Mouse (Mus musculus) layer of hippocampus, postnatal 14 days (tissue): ENCODE measurements at regions not wholly inside any gene's neighbourhood (a gene's known extent, or its start where the extent isn't known, plus 50 kb on each side); places are given as distances from the start of the nearest gene placed in this dataset.

Experiments used
- DNase-seq, 2 experiments: peaks; one replicate each; pipeline ENCODE4 v3.0.0; 2021 to 2022; ENCODE audit warnings: low spot score in 2 of 2, mixed read lengths in 1 of 2

GRCm38 (mm10) chr5:103374162-103374561, 50.8 kb upstream of the Ptpn13 start:
- DNase-seq: no peak

DNA sequence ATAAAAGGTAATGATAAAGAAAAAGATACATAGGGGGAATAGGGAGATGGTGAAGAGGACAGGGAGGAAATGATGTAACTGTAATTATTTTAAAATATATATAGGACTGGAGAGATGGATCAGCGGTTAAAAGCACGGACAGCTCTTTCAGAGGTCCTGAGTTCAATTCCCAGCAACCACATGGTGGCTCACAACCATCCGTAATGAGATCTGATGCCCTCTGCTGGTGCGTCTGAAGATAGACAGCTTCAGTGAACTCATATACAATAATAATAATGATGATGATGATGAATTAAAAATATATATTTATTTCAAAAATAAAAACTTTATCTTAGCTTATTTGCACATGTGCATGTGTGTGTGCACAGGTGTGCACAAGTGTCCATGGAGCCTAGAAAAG, 51.9 kb upstream of the Ptpn13 start:
- no peak for DNase-seq

- DNase-seq: no peak
These were observed 54.5 kb upstream of the Ptpn13 start for GRCm38 (mm10) chr5:103370456-103370855.

- DNase-seq: no peak
These were observed 56.0 kb upstream of the Ptpn13 start for GRCm38 (mm10) chr5:103368993-103369392.

DNA sequence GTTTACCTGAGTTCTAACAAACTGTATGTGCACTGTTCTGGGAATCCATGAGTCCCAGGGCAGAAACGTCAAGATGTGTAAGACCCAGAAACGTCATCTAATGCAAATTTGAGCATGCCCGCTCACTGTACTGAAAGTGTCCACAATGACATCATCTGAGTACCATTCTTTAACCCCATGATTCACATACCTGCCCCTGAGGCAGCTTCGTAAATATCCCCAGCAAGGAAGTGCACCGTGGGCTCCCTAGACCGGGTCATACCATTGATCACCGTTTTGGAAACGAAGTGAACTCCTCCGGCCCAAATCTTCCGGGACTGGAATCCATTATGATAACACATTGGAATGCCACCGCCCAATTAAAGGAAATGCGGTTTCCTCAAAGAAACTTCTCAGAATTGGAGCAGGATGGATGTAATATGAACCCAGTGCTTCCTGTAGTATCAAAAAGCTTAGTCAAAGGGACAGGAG, 57.8 kb upstream of the Ptpn13 start:
- DNase-seq: no peak

GRCm38 (mm10) chr5:103365700-103366448, 59.1 kb upstream of the Ptpn13 start:
- DNase-seq: no peak

GRCm38 (mm10) chr5:103364791-103365699, 59.9 kb upstream of the Ptpn13 start:
- DNase-seq: no peak

- no peak for DNase-seq
These were observed 64.2 kb upstream of the Ptpn13 start for GRCm38 (mm10) chr5:103360775-103361247.

GRCm38 (mm10) chr5:103360360-103360759, 64.6 kb upstream of the Ptpn13 start:
- DNase-seq: no peak

GRCm38 (mm10) chr5:103357558-103357957, 67.4 kb upstream of the Ptpn13 start:
- no peak for DNase-seq

DNA sequence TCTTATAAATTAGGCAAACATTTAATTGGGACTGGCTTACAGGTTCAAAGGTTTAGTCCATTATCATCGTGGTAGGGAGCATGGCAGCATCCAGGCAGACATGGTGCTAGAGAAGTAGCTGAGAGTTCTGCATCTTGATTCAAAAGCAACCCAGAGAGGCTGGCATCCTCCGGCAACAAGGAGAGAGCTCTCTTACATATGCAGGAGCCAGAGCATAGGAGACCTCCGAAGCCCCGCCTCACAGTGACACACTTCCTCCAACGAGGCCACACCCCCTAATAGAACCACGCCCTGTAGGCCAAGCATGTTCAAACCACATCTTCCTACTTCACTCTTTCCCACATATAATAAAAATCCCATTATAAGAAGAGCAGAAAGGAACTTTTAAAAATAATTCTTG, 68.5 kb upstream of the Ptpn13 start:
- DNase-seq: no peak

DNA sequence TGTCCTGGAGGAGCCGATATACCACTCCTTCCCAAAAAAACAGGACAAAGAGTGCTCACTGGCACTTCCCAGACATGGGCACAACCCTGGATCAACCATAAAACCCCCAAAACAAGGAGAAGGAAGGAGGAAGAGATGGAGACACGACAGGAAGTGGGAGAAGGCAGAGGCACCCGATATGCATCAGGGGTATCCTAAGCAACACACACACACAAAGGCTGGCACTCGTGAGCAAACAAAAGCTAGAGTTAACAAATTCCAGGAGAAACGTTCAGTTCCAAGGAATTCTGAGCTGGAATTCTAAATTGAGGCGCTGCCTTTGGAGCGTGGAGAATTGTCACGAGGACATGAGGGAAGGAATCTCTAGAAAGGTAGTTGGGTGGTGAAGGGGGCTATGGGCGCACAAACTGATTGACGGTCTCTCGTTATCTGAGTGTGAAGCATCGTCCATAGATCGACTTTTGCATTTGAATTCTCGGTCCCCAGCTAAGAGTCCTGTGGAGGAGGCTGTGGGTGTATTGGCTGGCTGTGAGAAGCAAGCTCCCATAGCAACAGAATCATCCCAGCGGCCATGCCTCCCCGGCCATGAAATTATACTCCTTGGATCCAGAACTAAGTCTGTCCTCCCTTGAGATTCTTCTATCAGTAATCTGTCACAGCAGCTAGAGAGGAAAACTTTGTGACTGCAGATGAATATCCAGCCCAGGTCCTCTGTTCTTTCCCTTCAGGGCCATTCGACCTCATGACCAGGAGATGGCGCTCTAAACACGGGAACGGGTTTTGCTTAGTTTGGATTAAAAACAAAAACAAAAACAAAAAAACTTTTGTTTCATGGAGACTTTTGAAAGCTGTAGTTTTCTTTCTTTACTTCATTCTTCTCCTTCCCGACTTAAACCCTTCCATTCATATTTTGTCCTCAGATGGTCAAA, 69.4 kb upstream of the Ptpn13 start:
- peak; percentile 57 to 77 for DNase-seq

GRCm38 (mm10) chr5:103343869-103344268, 81.1 kb upstream of the Ptpn13 start:
- DNase-seq: peak in 1 of 2 experiments; percentile 53

GRCm38 (mm10) chr5:103341456-103341855, 83.5 kb upstream of the Ptpn13 start:
- DNase-seq: no peak

GRCm38 (mm10) chr5:103340626-103341025, 84.4 kb upstream of the Ptpn13 start:
- no peak for DNase-seq

GRCm38 (mm10) chr5:103336689-103337490, 88.1 kb upstream of the Ptpn13 start:
- no peak for DNase-seq

DNA sequence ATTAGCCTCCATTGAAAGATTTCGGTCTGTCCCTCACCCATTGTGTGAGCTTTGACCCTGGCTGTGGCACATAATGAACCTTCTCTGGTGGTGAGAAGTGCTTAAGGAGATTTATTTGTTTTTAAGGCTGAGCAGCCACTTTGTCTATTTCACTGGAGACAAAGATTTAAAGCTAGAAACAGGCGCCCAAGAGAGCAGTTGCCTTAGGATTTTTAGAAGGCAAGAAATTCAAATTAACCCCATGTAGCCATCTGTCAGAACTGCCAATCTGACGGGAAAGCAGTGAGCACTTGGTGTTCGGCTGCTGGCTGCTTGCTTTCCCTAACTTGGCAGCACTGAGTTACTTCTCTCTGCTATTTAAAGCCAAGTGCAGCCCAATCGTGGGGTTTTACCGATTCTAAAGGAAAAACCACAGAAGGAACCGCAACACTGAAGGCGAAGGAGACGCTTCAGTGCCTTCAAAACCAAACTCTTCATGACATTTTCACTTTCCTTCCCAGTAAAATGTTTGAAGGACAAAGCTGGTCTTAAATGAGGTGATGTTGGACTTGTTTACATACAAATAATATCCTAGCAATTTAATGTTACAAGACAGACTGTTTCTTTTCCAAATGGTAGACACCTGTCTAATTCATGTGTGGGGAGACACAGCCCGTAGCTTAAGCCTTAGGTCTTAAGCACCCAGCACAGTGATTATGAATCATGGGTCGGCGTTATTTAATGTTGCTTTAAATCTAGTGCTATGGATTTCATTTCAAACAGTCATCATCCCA, 88.9 kb upstream of the Ptpn13 start:
- peak in 1 of 2 experiments; percentile 77 for DNase-seq

- DNase-seq: no peak
These were observed 98.6 kb upstream of the Ptpn13 start for GRCm38 (mm10) chr5:103326412-103326811.

DNA sequence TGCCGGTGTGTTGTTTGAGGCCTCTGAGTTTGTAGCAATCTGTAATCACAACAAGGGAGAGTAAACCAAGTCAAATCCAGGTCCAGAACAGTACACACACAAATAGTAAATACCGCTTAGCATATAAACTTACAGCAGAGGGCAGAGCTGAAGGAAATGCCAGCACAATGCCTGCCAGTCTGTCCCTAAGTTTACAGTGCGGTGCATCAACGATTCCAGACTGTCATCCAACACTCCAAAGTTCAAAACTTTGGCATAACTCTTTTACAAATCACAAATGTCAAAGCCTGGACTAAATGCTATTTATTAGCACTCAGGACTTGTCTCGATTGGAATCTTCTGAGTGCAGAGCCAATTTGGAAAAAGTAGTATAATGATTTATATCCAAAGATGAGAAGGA, 104.7 kb upstream of the Ptpn13 start:
- DNase-seq: no peak
